ENCODE assay signal across 21 mouse cellular contexts in the genomic region with DNA sequence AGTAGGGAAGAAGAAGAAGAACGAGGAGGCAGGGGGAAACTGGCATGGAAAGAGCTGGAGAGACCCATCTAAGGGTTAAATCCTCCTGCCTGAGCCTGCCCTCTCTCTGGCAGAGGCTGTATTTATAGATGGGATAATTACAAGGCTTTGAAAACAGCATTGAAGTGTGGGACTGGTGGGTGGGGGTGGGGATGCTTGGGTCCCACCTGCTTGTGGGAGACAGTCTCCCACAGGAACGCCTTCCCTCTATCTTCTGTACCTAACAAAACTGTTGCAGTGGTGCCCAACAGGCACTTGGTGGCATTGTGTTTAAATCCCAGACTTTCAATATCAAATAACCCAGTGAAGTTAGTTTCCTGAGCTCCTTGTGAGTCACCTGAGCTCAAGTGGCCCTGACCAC.
DNase-seq lines count a peak whose midpoint lies in the region; ATAC-seq and TF ChIP-seq lines count a peak whose summit lies in the region.
"Had no signal": no experiment of that assay in that cellular context is flagged by ENCODE, and none has a peak within 500 bp of the region (broad histone marks: within the 10 kb centered on the region; RNA-seq: fewer than 3 reads in every experiment).

No protein-coding gene starts in this region.

- H3K27ac ChIP-seq in forebrain, embryonic 13.5 days = 0 out of 2 replicates have a peak overlapping the region, but pooled peaks have one; percentile 10
- no peak overlapping the region for H3K27ac ChIP-seq in forebrain, embryonic 10.5 days
- H3K27ac ChIP-seq in embryonic facial prominence, embryonic 10.5 days (replicated peaks) = no peak overlapping the region
- H3K27ac ChIP-seq in forebrain, postnatal 0 days (ENCODE audit: low read depth, low read length) = no peak overlapping the region
- H3K27ac ChIP-seq: limb, embryonic 12.5 days; liver, embryonic 13.5 days; lung, embryonic 15.5 days; midbrain, embryonic 13.5 days had no signal

- no peaks in the 10 kb centered on the region for H3K27me3 ChIP-seq in forebrain, embryonic 13.5 days
- H3K27me3 ChIP-seq in forebrain, embryonic 10.5 days (ENCODE audit: poor library complexity, severe bottlenecking) = no peaks in the 10 kb centered on the region
- H3K27me3 ChIP-seq in embryonic facial prominence, embryonic 10.5 days (replicated peaks; ENCODE audit: low read depth, poor library complexity, severe bottlenecking) = no peaks in the 10 kb centered on the region
- H3K27me3 ChIP-seq in forebrain, postnatal 0 days (ENCODE audit: insufficient read depth, low read length) = no peaks in the 10 kb centered on the region
- H3K27me3 ChIP-seq: limb, embryonic 12.5 days; liver, embryonic 13.5 days; lung, embryonic 15.5 days; midbrain, embryonic 13.5 days had no signal

- no peaks in the 10 kb centered on the region for H3K9me3 ChIP-seq in forebrain, embryonic 13.5 days (replicated peaks)
- no peaks in the 10 kb centered on the region for H3K9me3 ChIP-seq in forebrain, embryonic 10.5 days
- no peaks in the 10 kb centered on the region for H3K9me3 ChIP-seq in embryonic facial prominence, embryonic 10.5 days
- no peaks in the 10 kb centered on the region for H3K9me3 ChIP-seq in forebrain, postnatal 0 days (ENCODE audit: low read length)
- H3K9me3 ChIP-seq: limb, embryonic 12.5 days; liver, embryonic 13.5 days; lung, embryonic 15.5 days had no signal

- intact Hi-C loops in left cerebral cortex, postnatal 25 days (cut with DNase I) = no loop called here
- intact Hi-C loops in heart, postnatal 14 days (cut with DNase I) = no loop called here

- no peak for DNase-seq in forebrain, embryonic 10.5 days (ENCODE audit: extremely low spot score, low spot score)
- DNase-seq in left cerebral cortex, postnatal 25 days (ENCODE audit: low spot score in 2 of 2) = peak; percentile 9 to 15
- no peak for DNase-seq in left cerebral cortex, adult 9 months (ENCODE audit: low spot score in 2 of 2)
- peak; percentile 13 for DNase-seq in embryonic facial prominence, embryonic 10.5 days (ENCODE audit: low spot score)
- peak; percentile 27 for DNase-seq in forebrain, postnatal 0 days
- DNase-seq in urinary bladder, postnatal 25 days (ENCODE audit: low spot score) = no peak
- no peak for DNase-seq in heart, postnatal 14 days
- DNase-seq: adrenal gland, adult 2 months; cerebellum, adult 11 months; cerebellum, postnatal 25 days; heart, postnatal 4 days; kidney, adult 2 months; kidney, postnatal 25 days; liver, embryonic 13.5 days; right cerebral cortex, postnatal 4 days; thymus, adult 18-20 months had no signal

- no peak overlapping the region for H3K4me3 ChIP-seq in forebrain, embryonic 13.5 days
- H3K4me3 ChIP-seq in forebrain, embryonic 10.5 days = no peak overlapping the region
- no peak overlapping the region for H3K4me3 ChIP-seq in embryonic facial prominence, embryonic 10.5 days
- H3K4me3 ChIP-seq in forebrain, postnatal 0 days (ENCODE audit: low read depth, low read length) = no peak overlapping the region
- H3K4me3 ChIP-seq: limb, embryonic 12.5 days; liver, embryonic 13.5 days; lung, embryonic 15.5 days; midbrain, embryonic 13.5 days had no signal

- WGBS in forebrain, embryonic 13.5 days = 12% methylated on average over 2 of the region's 2 CpGs
- WGBS in forebrain, embryonic 10.5 days = 35% methylated on average over 2 of the region's 2 CpGs
- WGBS in embryonic facial prominence, embryonic 10.5 days = 38% methylated on average over 2 of the region's 2 CpGs
- WGBS in forebrain, postnatal 0 days = 14% methylated on average over 2 of the region's 2 CpGs

- no peak overlapping the region for H3K4me2 ChIP-seq in forebrain, embryonic 13.5 days
- H3K4me2 ChIP-seq in forebrain, postnatal 0 days (ENCODE audit: low read depth) = no peak overlapping the region
- H3K4me2 ChIP-seq: heart, embryonic 11.5 days; limb, embryonic 12.5 days; liver, embryonic 13.5 days; lung, embryonic 15.5 days; midbrain, embryonic 13.5 days had no signal

- ATAC-seq in forebrain, embryonic 13.5 days = peak; percentile 88
- peak; percentile 78 for ATAC-seq in forebrain, postnatal 0 days
- ATAC-seq: midbrain, embryonic 13.5 days had no signal

- peaks cover 19% of the 10 kb centered on the region for H3K4me1 ChIP-seq in forebrain, embryonic 13.5 days
- peaks cover 5% of the 10 kb centered on the region; the same call in 1 of the 2 replicates for H3K4me1 ChIP-seq in forebrain, embryonic 10.5 days
- H3K4me1 ChIP-seq in embryonic facial prominence, embryonic 10.5 days = peaks cover 11% of the 10 kb centered on the region
- H3K4me1 ChIP-seq in forebrain, postnatal 0 days (ENCODE audit: insufficient read depth) = no peaks in the 10 kb centered on the region
- H3K4me1 ChIP-seq: limb, embryonic 12.5 days; liver, embryonic 13.5 days; lung, embryonic 15.5 days; midbrain, embryonic 13.5 days had no signal

- no peak overlapping the region for H3K9ac ChIP-seq in forebrain, embryonic 13.5 days
- H3K9ac ChIP-seq in forebrain, postnatal 0 days = no peak overlapping the region
- H3K9ac ChIP-seq: limb, embryonic 12.5 days; liver, embryonic 13.5 days; lung, embryonic 15.5 days; midbrain, embryonic 13.5 days had no signal

- no peaks in the 10 kb centered on the region for H3K36me3 ChIP-seq in forebrain, embryonic 13.5 days (ENCODE audit: poor library complexity, severe bottlenecking)
- no peaks in the 10 kb centered on the region for H3K36me3 ChIP-seq in forebrain, embryonic 10.5 days (replicated peaks)
- H3K36me3 ChIP-seq in embryonic facial prominence, embryonic 10.5 days (replicated peaks) = no peaks in the 10 kb centered on the region
- H3K36me3 ChIP-seq in forebrain, postnatal 0 days (ENCODE audit: insufficient read depth) = no peaks in the 10 kb centered on the region
- H3K36me3 ChIP-seq: limb, embryonic 12.5 days; liver, embryonic 13.5 days; lung, embryonic 15.5 days; midbrain, embryonic 13.5 days had no signal

- peak; percentile 38; the same call in 1 of the 2 replicates for TF ChIP-seq CTCF in forebrain, postnatal 0 days (IDR thresholded peaks at IDR 0.05; ENCODE audit: low read depth)

Comparison
In these comparisons a context has a peak if more than half of its experiments do, and no peak if none do; other contexts are left out.
1. DNase-seq: peak in left cerebral cortex, postnatal 25 days (2 of 2), embryonic facial prominence, embryonic 10.5 days (single experiment) and forebrain, postnatal 0 days (single experiment); none in forebrain, embryonic 10.5 days (single experiment), left cerebral cortex, adult 9 months (0 of 2), urinary bladder, postnatal 25 days (single experiment) and heart, postnatal 14 days (0 of 2).